Mouse (Mus musculus) adrenal gland, postnatal 4 days (tissue): ENCODE results near the gene Igdcc4. TPM values are rescaled to one million over a fixed set of nuclear protein-coding genes. Genes with fewer than 3 reads are reported as not detected.

ENCODE experiments used
- total RNA-seq, 2 experiments: library from RNA; stranded (reverse); gene quantifications; 2 replicates each; pipeline ENCODE4 v1.2.3; 2021

Gene Igdcc4
- total RNA-seq, 2 experiments from 2014 or later, result 36.6 to 41.9 TPM

Other genes starting within 250 kb of the Igdcc4 start
- gene Slc24a1, start 149.9 kb upstream of the Igdcc4 start, total RNA-seq, result under 1 TPM in 1 of 2 experiments, not detected in 1; 0.08 TPM
- gene Ints14, start 140.6 kb upstream of the Igdcc4 start, total RNA-seq, result 10 to 100 TPM; 36.8 to 37.0 TPM
- 100 to 1,000 TPM; 201 to 209 TPM for gene Hacd3, start 79.8 kb upstream of the Igdcc4 start, total RNA-seq
- gene Dpp8, start 69.1 kb upstream of the Igdcc4 start, total RNA-seq, result 10 to 100 TPM; 94.2 to 94.8 TPM
- 1 to 10 TPM; 2.2 to 3.6 TPM for gene Igdcc3, start 39.7 kb downstream of the Igdcc4 start, total RNA-seq
- gene Parp16, start 93.9 kb downstream of the Igdcc4 start, total RNA-seq, result 10 to 100 TPM; 23.2 to 27.0 TPM
- gene Cilp, start 163.7 kb downstream of the Igdcc4 start, total RNA-seq, result 1 to 10 TPM; 4.8 to 7.6 TPM
- gene Clpx, start 192.8 kb downstream of the Igdcc4 start, total RNA-seq, result 10 to 100 TPM; 72.0 to 81.7 TPM
- 10 to 100 TPM; 22.2 to 23.8 TPM for gene Pdcd7, start 244.6 kb downstream of the Igdcc4 start, total RNA-seq